Mouse (Mus musculus): ENCODE results near the gene Tanc2. TPM values are rescaled to one million over a fixed set of nuclear protein-coding genes. Genes with fewer than 3 reads are reported as not detected.

Gene Tanc2
- total and polyA plus RNA-seq, 2 experiments from 2014 or later: 37.3 to 136 TPM

GRCm38 (mm10) chr11:105807103-105807502 is 217.3 kb downstream of the Tanc2 start:
- no peak overlapping the region for H3K9ac ChIP-seq (replicated peaks; ENCODE audit: low read length, poor library complexity, severe bottlenecking)
- peaks cover 6% of the 10 kb centered on the region; the same call in 1 of the 2 replicates for H3K36me3 ChIP-seq (ENCODE audit: insufficient read depth, low read length)
- no peaks in the 10 kb centered on the region for H3K9me3 ChIP-seq (ENCODE audit: low read length)
- TF ChIP-seq CTCF (IDR thresholded peaks at IDR 0.05): no peak
- ATAC-seq (ENCODE audit: low FRiP score) (no peak), DNase-seq (ENCODE audit: low spot score) (no peak)
- no peaks in the 10 kb centered on the region for H3K4me1 ChIP-seq (ENCODE audit: insufficient read depth, low read length)
- no peak overlapping the region for H3K4me3 ChIP-seq (ENCODE audit: low read depth, low read length)
- H3K27ac ChIP-seq (ENCODE audit: low read depth, low read length): no peak overlapping the region
- H3K27me3 ChIP-seq (ENCODE audit: insufficient read depth, low read length): no peaks in the 10 kb centered on the region
- no peak overlapping the region for H3K4me2 ChIP-seq (ENCODE audit: low read depth, low read length, poor library complexity, severe bottlenecking)
- WGBS: 81% methylated on average over 5 of the region's 5 CpGs

GRCm38 (mm10) chr11:105823246-105823645 is 233.5 kb downstream of the Tanc2 start:
- DNase-seq (ENCODE audit: low spot score): no peak
- no peaks in the 10 kb centered on the region for H3K9me3 ChIP-seq (ENCODE audit: low read length)
- no peaks in the 10 kb centered on the region for H3K36me3 ChIP-seq (ENCODE audit: insufficient read depth, low read length)
- H3K4me1 ChIP-seq (ENCODE audit: insufficient read depth, low read length): no peaks in the 10 kb centered on the region
- no peak overlapping the region for H3K9ac ChIP-seq (replicated peaks; ENCODE audit: low read length, poor library complexity, severe bottlenecking)
- TF ChIP-seq CTCF (IDR thresholded peaks at IDR 0.05): no peak
- H3K4me2 ChIP-seq (ENCODE audit: low read depth, low read length, poor library complexity, severe bottlenecking): no peak overlapping the region
- no peaks in the 10 kb centered on the region for H3K27me3 ChIP-seq (ENCODE audit: insufficient read depth, low read length)
- no peak overlapping the region for H3K27ac ChIP-seq (ENCODE audit: low read depth, low read length)
- no peak for ATAC-seq (ENCODE audit: low FRiP score)
- WGBS: 60% methylated on average over 1 of the region's 1 CpGs
- no peak overlapping the region for H3K4me3 ChIP-seq (ENCODE audit: low read depth, low read length)

GRCm38 (mm10) chr11:105823759-105824158 is 234.0 kb downstream of the Tanc2 start:
- H3K4me3 ChIP-seq (ENCODE audit: low read depth, low read length): no peak overlapping the region
- no peaks in the 10 kb centered on the region for H3K4me1 ChIP-seq (ENCODE audit: insufficient read depth, low read length)
- DNase-seq (ENCODE audit: low spot score) (no peak), ATAC-seq (ENCODE audit: low FRiP score) (no peak)
- no peak overlapping the region for H3K27ac ChIP-seq (ENCODE audit: low read depth, low read length)
- 61% methylated on average over 2 of the region's 2 CpGs for WGBS
- TF ChIP-seq CTCF (IDR thresholded peaks at IDR 0.05): no peak
- H3K36me3 ChIP-seq (ENCODE audit: insufficient read depth, low read length): no peaks in the 10 kb centered on the region
- H3K4me2 ChIP-seq (ENCODE audit: low read depth, low read length, poor library complexity, severe bottlenecking): no peak overlapping the region
- H3K9ac ChIP-seq (replicated peaks; ENCODE audit: low read length, poor library complexity, severe bottlenecking): no peak overlapping the region
- no peaks in the 10 kb centered on the region for H3K9me3 ChIP-seq (ENCODE audit: low read length)
- no peaks in the 10 kb centered on the region for H3K27me3 ChIP-seq (ENCODE audit: insufficient read depth, low read length)

- Histone ChIP-seq H3K27ac (ENCODE audit: low read depth, low read length) (no peak overlapping the region), H3K4me2 (ENCODE audit: low read depth, low read length, poor library complexity, severe bottlenecking) (no peak overlapping the region), H3K9ac (replicated peaks; ENCODE audit: low read length, poor library complexity, severe bottlenecking) (no peak overlapping the region), H3K36me3 (ENCODE audit: insufficient read depth, low read length) (no peaks in the 10 kb centered on the region), H3K4me3 (ENCODE audit: low read depth, low read length) (no peak overlapping the region), H3K4me1 (ENCODE audit: insufficient read depth, low read length) (no peaks in the 10 kb centered on the region), H3K27me3 (ENCODE audit: insufficient read depth, low read length) (no peaks in the 10 kb centered on the region), H3K9me3 (ENCODE audit: low read length) (no peaks in the 10 kb centered on the region)
- ATAC-seq (ENCODE audit: low FRiP score): no peak
- 93% methylated on average over 2 of the region's 2 CpGs for WGBS
- no peak for TF ChIP-seq CTCF (IDR thresholded peaks at IDR 0.05)
- DNase-seq (ENCODE audit: low spot score): no peak
These were observed 238.4 kb downstream of the Tanc2 start for GRCm38 (mm10) chr11:105828175-105828574.

- H3K4me1 ChIP-seq (ENCODE audit: insufficient read depth, low read length): no peaks in the 10 kb centered on the region
- no peak for ATAC-seq (ENCODE audit: low FRiP score)
- no peaks in the 10 kb centered on the region for H3K27me3 ChIP-seq (ENCODE audit: insufficient read depth, low read length)
- TF ChIP-seq CTCF (IDR thresholded peaks at IDR 0.05): no peak
- DNase-seq (ENCODE audit: low spot score): no peak
- no peak overlapping the region for H3K27ac ChIP-seq (ENCODE audit: low read depth, low read length)
- no peak overlapping the region for H3K4me3 ChIP-seq (ENCODE audit: low read depth, low read length)
- H3K36me3 ChIP-seq (ENCODE audit: insufficient read depth, low read length): peaks cover 11% of the 10 kb centered on the region; the same call in 1 of the 2 replicates
- no peaks in the 10 kb centered on the region for H3K9me3 ChIP-seq (ENCODE audit: low read length)
- no peak overlapping the region for H3K9ac ChIP-seq (replicated peaks; ENCODE audit: low read length, poor library complexity, severe bottlenecking)
- WGBS: 93% methylated on average over 4 of the region's 4 CpGs
- no peak overlapping the region for H3K4me2 ChIP-seq (ENCODE audit: low read depth, low read length, poor library complexity, severe bottlenecking)
These were observed 245.4 kb downstream of the Tanc2 start for GRCm38 (mm10) chr11:105835209-105835608.

- TF ChIP-seq CTCF (IDR thresholded peaks at IDR 0.05): no peak
- Histone ChIP-seq H3K9ac (replicated peaks; ENCODE audit: low read length, poor library complexity, severe bottlenecking) (no peak overlapping the region), H3K27me3 (ENCODE audit: insufficient read depth, low read length) (no peaks in the 10 kb centered on the region), H3K9me3 (ENCODE audit: low read length) (no peaks in the 10 kb centered on the region), H3K4me1 (ENCODE audit: insufficient read depth, low read length) (no peaks in the 10 kb centered on the region), H3K36me3 (ENCODE audit: insufficient read depth, low read length) (peaks cover 14% of the 10 kb centered on the region; the same call in 1 of the 2 replicates), H3K4me3 (ENCODE audit: low read depth, low read length) (no peak overlapping the region), H3K4me2 (ENCODE audit: low read depth, low read length, poor library complexity, severe bottlenecking) (no peak overlapping the region), H3K27ac (ENCODE audit: low read depth, low read length) (no peak overlapping the region)
- WGBS: 76% methylated on average over 6 of the region's 6 CpGs
- no peak for DNase-seq (ENCODE audit: low spot score)
- ATAC-seq (ENCODE audit: low FRiP score): no peak
These were observed 246.6 kb downstream of the Tanc2 start for GRCm38 (mm10) chr11:105836344-105836891.
